Mouse (Mus musculus): ENCODE measurements at regions not wholly inside any gene's neighbourhood (a gene's known extent, or its start where the extent isn't known, plus 50 kb on each side); places are given as distances from the start of the nearest gene placed in this dataset.

DNA sequence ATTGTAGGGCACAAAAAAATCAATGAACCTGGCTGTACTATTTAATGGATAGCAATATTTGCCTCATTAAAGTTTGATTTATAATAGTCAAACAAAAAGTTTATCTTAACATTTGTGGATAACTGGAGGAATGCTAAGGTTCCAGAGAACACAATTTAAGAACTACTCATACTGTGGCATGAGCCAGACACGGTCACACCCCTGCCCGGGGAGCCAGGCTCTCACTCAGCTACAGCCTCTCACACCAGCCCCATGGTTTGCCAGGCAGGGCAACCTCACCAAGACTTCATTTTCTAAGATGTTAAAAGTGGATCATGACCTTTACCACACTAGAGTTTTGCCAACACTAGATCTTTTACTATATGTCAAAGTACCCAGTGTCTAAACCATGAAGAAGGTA lies 319.7 kb upstream of the Nr5a2 start:
- TF ChIP-seq POLR2A (IDR thresholded peaks at IDR 0.05; ENCODE audit: low read depth, low read length) (no peak), CTCF (IDR thresholded peaks at IDR 0.05; ENCODE audit: extremely low read depth, insufficient read depth, insufficient read length, insufficient replicate concordance) (no peak)

Data from spleen, adult 2 months (tissue).